Mouse (Mus musculus) lung, postnatal 4 days (tissue): ENCODE measurements around the gene Tmem213.

Source experiments
- DNase-seq, 2 experiments: peaks; one replicate each; pipeline ENCODE4 v3.0.0; 2021

The Tmem213 gene

DNA sequence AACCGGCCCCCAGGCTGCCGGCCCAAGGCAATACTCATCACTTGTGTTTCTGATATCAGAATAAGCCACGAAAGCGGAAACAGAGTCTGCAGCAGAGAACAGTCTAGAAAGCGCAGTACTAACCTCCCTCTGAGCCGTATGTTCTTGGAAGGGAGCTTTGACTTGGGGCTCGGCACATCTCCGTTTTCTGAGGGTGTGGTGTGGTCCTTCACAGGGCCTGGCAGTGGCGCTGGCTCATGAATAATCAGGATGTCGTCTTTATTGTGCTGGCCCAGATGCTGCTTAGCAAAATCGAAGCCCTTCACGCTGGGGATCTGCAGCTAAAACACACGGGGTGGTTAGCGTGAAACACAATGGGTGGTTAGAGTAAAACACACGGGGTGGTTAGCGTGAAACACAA is 48.9 kb downstream of the Tmem213 start:
- no peak for DNase-seq

DNA sequence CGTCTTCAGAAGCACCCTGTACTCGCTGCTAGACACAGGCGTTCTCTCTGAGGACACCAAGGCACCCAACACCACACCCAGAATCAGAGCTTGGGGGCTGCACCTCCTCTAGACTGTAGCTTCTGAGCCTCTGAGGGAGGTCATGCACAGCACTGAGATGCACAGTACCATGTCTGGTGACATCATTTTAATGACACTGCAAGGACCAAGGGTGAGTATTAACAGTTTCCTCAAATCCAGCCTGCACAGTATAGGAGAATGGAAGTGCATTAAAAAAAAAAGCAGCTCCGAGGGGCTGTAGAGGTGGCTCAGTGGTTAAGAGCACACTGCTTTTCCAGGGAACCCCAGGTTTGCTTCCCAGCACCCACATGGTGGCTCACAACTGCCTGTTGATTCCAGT is 50.5 kb downstream of the Tmem213 start:
- DNase-seq = no peak

DNA sequence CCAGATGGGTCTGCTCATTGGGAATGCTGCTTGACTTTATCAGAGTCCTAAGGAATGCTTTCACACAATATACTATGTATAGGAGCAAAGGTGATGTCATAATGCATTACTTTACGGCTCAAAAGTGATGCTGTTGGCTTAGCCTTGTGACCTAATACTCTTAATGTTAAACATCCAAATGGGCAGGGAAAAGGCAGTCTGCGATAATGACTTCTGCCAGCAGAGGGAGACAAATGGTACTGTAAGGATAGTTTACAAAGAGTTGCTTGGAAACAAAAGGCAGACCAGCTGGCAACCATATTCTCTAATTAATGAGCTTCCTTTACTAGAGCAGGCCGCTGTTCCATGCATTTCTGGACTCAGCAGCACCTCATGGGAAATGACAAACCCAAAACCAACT is 51.0 kb downstream of the Tmem213 start:
- peak; percentile 34 to 90 for DNase-seq

DNA sequence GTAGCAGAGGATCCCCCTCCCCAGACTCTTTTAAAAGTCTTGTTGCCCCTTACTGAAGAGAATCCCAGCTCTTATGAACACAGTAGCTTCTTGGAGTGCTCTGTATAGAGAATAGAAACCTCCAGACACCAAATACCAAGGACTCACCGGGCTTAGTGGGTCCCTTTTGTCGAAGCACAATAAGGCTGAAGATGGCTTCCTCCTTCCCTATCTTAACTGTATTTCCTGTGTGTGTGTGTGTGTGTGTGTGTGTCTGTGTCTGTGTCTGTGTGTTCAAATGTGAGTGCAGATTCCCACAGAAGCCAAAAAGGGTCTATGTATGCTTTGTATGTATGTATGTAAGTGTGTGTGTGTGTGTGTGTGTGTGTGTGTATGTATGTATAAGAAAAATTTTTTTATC is 51.5 kb downstream of the Tmem213 start:
- DNase-seq = no peak

- no peak for DNase-seq
Observed at GRCm38 (mm10) chr6:38162825-38163504, 53.9 kb downstream of the Tmem213 start.

DNA sequence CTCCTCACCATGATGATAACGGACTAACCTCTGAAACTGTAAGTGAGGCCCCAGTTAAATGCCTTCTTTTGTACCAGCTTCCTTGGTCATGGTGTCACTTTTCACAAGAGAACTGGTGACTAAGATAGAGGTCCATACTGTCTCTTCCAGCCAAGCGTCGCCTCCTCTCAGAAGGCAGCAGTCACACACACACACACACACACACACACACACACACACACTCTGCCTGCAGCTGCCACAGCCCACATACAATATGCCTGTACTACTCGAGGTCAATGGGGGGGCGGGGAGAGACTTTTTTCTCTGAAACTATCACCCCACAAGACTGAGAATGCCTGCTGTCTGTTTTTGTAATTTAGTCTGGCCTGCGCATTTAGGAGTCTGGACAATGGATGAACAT is 55.6 kb downstream of the Tmem213 start:
- no peak for DNase-seq

DNA sequence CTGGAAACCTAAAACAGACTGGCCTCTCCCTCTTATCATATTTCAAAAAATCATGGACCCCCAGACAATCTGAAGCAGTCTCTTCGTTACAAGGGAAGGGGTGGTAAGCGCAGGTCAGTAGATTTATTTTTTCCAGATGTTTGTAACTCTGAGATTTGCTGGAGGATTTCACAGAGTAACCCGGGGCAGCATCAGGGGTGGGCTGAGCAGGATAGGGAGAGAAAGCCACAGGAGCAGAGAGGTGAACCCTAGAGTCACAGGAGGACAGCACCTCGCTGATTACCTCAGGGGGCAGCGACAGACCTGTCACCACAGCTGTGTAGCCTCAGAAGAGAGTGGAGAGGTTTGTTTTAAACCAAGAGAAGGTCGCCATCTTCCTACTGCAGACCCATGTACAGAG is 56.3 kb downstream of the Tmem213 start:
- no peak for DNase-seq
